Mouse (Mus musculus): ENCODE data around the gene Zfp36l1.

GRCm38 (mm10) chr12:80084446-80085112, 28.2 kb downstream of the Zfp36l1 start:
- TF ChIP-seq POLR2A (IDR thresholded peaks at IDR 0.05; ENCODE audit: borderline replicate concordance, extremely low read depth, insufficient read depth, insufficient read length, poor library complexity, severe bottlenecking) = no peak
- no peak for TF ChIP-seq CTCF (IDR thresholded peaks at IDR 0.05; ENCODE audit: borderline replicate concordance, extremely low read depth, insufficient read depth, insufficient read length)
